Mouse (Mus musculus) erythroblast, embryonic 14.5 days (primary cell): Measurements from ENCODE around the gene Adcy2.

Experiments used
- GATA1 ChIP-seq: IDR thresholded peaks from 2 replicates; pipeline ENCODE4 v1.6.1; 2012; ENCODE audit warnings: low read length, inconsistent platforms, mixed read lengths
- TAL1 ChIP-seq: IDR thresholded peaks from 3 replicates; pipeline ENCODE4 v1.6.1; 2012; ENCODE audit warnings: low read length, inconsistent platforms, mixed read lengths

GRCm38 (mm10) chr13:68815704-68816477, 183.4 kb downstream of the Adcy2 start:
- TF ChIP-seq TAL1: no peak
- TF ChIP-seq GATA1: no peak
